Mouse (Mus musculus) neural tube, embryonic 13.5 days (tissue): Measurements from ENCODE around the gene Dnajb14. TPM values are rescaled to one million over a fixed set of nuclear protein-coding genes. Genes with fewer than 3 reads are reported as not detected.

Experiments
- ATAC-seq: fragments of 200-750 bp; cut with Nextera tagmentation; 2 replicates; pipeline ENCODE4 v1.8.0; 2017; ENCODE audit warnings: low read depth, mild to moderate bottlenecking, moderate TSS enrichment, moderate library complexity
- H3K27ac ChIP-seq: fragments of 300-500 bp; sonication (generic); replicated peaks from 2 replicates; pipeline ENCODE4 v1.5.1; 2015; ENCODE audit warnings: moderate library complexity, mild to moderate bottlenecking, inconsistent platforms
- H3K27me3 ChIP-seq: fragments of 300-500 bp; sonication (generic); 2 replicates; pipeline ENCODE4 v1.6.1; 2015; ENCODE audit warnings: mild to moderate bottlenecking, inconsistent platforms
- H3K36me3 ChIP-seq: fragments of 300-500 bp; sonication (generic); 2 replicates; pipeline ENCODE4 v1.6.1; 2015; ENCODE audit warnings: mild to moderate bottlenecking, inconsistent platforms
- H3K4me1 ChIP-seq: fragments of 300-500 bp; sonication (generic); replicated peaks from 2 replicates; pipeline ENCODE4 v1.6.1; 2015; ENCODE audit warnings: inconsistent platforms
- H3K4me2 ChIP-seq: fragments of 300-500 bp; sonication (generic); 2 replicates; pipeline ENCODE4 v1.6.1; 2015; ENCODE audit warnings: inconsistent platforms, mild to moderate bottlenecking, moderate library complexity
- H3K4me3 ChIP-seq: fragments of 300-500 bp; sonication (generic); 2 replicates; pipeline ENCODE4 v1.5.1; 2015; ENCODE audit warnings: mild to moderate bottlenecking, inconsistent platforms
- H3K9ac ChIP-seq: fragments of 300-500 bp; sonication (generic); 2 replicates; pipeline ENCODE4 v1.6.1; 2015; ENCODE audit warnings: moderate library complexity, mild to moderate bottlenecking, inconsistent platforms
- H3K9me3 ChIP-seq: fragments of 300-500 bp; sonication (generic); 2 replicates; pipeline ENCODE4 v1.6.1; 2016; ENCODE audit warnings: inconsistent platforms
- WGBS: fragments of 180-500 bp; shearing (Covaris S2); methylation state at CpG from one replicate; pipeline ENCODE4 v1.1.7; 2015; 5-methylcytosine and 5-hydroxymethylcytosine counted together
- polyA plus RNA-seq: library from polyadenylated mRNA; unstranded; fragments of >200 nt; fragmentation: Nextera tagmentation; extraction: Ambion mirVana; gene quantifications from 2 replicates; pipeline ENCODE4 v1.2.1, GENCODE M21; 2015

Dnajb14 gene
- polyA plus RNA-seq: 12.9 and 13.0 TPM in 2 replicates

DNA sequence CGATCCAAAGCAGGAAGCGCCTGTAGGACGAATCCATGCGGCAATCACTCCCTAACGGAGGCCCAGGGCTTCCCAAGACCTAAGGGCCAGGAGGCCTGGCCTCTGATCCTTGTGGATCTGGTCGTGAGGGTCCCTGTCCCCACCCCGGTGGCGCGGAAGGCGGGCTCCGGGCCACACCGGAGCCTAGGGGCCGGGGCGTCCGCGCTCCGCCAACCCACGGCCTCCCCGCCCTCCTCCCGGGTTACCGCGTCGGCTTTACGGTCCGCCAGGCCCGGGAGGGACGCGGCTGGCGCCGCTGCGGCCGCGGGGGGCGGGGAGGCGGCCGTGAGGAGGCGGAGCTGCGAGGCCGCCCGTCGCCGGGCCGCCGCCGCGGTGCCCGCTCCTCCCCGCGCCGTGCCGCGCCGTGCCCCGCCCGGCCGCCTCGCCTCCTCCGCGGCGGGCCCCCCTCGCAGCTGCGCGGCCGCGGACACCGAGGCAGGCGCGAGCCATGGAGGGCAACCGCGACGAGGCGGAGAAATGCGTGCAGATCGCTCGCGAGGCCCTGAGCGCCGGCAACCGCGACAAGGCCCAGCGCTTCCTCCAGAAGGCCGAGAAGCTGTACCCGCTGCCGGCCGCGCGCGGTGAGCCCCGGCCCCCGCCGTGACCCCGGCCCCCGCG is at the start of gene Dnajb14:
TSS of gene Dnajb14 (plus strand) at position 239 of the 657 bp plus-strand sequence.
- 0 out of 2 replicates have a peak, but pooled peaks cover 3% of the 10 kb centered on the region for H3K36me3 ChIP-seq
- peaks cover 34% of the 10 kb centered on the region for H3K4me1 ChIP-seq
- peak; percentile 8; the same call in 1 of the 2 replicates for ATAC-seq
- under 1% methylated on average over 85 of the region's 94 CpGs for WGBS
- no peaks in the 10 kb centered on the region for H3K27me3 ChIP-seq
- H3K9me3 ChIP-seq: no peaks in the 10 kb centered on the region
- peak within 1 kb of the TSS; percentile 80 for H3K4me2 ChIP-seq
- H3K9ac ChIP-seq: peak within 1 kb of the TSS; percentile 99
- peak within 1 kb of the TSS; percentile 90 for H3K4me3 ChIP-seq
- H3K27ac ChIP-seq: peak within 1 kb of the TSS; percentile 99

DNA sequence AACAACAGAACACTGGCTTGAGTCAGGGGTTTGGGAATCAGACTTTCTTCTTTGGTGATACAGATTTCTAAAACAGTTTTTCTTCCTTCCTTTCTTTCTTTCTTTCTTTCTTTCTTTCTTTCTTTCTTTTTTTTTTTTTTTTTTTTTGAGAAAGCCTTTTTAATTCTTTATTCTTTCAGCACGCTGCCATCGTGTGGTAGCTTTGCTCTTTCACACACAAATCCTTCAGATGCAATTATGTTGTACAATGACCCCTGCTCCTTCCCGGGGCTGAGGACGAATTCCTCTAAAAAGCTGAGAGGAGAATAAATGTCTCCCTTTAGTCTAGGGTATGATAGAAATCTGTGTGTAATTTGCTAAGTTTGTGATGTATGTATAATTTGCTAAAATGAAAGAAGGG is 48.8 kb upstream of the Dnajb14 start:
- Histone ChIP-seq H3K27ac (no peak overlapping the region), H3K4me1 (no peaks in the 10 kb centered on the region), H3K9me3 (no peaks in the 10 kb centered on the region), H3K36me3 (no peaks in the 10 kb centered on the region), H3K9ac (no peak overlapping the region), H3K27me3 (no peaks in the 10 kb centered on the region), H3K4me2 (no peak overlapping the region), H3K4me3 (no peak overlapping the region)
- no peak for ATAC-seq
- 7% methylated on average over 4 of the region's 4 CpGs for WGBS

DNA sequence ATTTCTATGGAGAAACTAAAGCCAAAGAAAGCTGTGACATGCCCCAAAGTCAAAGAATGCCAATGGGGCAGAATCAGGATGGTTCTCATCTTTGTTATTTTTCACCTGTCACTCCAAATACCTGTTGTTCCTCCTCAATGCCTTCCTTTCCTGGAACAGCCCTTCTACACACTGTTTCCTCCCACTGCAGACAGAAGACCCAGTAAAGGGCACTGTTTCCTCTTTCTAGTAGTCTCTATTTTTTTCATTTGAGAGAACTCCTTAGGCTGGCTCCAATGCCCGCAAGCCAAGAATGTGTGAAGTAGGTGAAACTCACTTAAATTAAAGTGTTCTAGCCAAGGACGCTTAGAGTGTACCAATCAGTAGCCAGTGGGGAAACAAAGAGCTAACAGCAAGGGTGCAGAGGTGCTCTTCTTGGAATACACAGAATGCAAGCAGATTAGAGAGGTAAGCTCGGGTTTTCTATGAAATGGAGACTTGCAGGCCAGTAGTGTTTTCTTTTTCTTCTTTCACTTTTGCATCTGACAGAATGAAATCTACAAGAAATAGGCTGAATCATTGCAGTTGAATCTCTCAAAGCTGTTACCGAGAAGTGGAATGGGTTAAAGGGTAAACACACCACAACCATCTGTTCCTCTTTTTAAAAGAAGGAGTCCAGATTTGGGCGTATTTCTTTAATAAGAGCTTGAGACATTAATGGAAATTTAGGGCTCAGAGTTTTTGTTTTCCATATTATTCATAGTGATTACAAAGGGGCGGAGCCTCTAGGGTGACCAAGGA is 46.6 kb upstream of the Dnajb14 start:
- no peak overlapping the region for H3K9ac ChIP-seq
- H3K36me3 ChIP-seq: no peaks in the 10 kb centered on the region
- no peaks in the 10 kb centered on the region; the same call in 1 of the 2 replicates for H3K9me3 ChIP-seq
- no peaks in the 10 kb centered on the region for H3K4me1 ChIP-seq
- no peak overlapping the region for H3K27ac ChIP-seq
- no peak for ATAC-seq
- no peak overlapping the region for H3K4me2 ChIP-seq
- whole genome bisulfite sequencing: 84% methylated on average over 6 of the region's 6 CpGs
- no peaks in the 10 kb centered on the region for H3K27me3 ChIP-seq
- no peak overlapping the region for H3K4me3 ChIP-seq

DNA sequence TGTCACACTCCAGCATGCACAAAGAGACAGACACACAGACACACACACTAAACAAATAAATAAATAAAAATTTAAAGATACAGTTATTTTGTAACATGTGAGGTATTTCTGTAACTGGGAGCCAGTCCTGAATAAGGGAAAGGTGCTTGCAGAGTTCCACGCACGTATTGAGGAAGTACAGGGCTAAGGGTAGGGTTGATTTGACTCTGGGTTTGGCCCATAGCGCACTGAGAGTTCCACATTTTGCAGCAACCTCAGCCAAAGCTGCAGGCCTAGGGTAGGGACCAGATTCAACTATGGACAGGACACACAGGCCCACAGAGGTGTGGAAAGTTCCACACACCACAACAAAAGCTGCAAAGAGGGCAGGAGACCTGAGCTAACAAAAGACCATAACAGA is 44.2 kb upstream of the Dnajb14 start:
- no peak for ATAC-seq
- 96% methylated on average over 3 of the region's 3 CpGs for WGBS

DNA sequence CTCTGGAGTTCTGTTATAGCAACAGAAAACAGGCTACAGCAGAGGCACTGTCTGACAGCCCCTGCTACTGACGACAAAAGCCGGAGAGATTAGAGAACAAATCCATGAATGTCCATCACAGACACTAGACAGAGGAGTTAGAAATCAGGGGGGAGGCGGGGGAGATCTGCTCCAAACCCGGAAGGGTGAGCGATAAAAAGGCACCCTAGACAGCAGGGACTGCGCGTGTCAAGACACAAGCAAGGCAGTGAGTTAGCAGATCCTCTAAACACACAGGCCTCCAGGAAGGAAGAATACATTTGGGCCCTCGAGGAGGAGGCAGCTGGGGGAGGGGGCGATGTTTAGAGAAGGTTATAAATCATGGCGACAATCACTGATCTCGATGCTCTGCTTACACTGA is 39.8 kb upstream of the Dnajb14 start:
- WGBS: 15% methylated on average over 11 of the region's 11 CpGs
- Histone ChIP-seq H3K27ac (peak overlapping the region; percentile 69), H3K9ac (0 out of 2 replicates have a peak overlapping the region, but pooled peaks have one; percentile 12), H3K4me3 (no peak overlapping the region), H3K9me3 (no peaks in the 10 kb centered on the region; the same call in 1 of the 2 replicates), H3K36me3 (no peaks in the 10 kb centered on the region), H3K4me1 (peaks cover 12% of the 10 kb centered on the region), H3K4me2 (peak overlapping the region; percentile 25), H3K27me3 (no peaks in the 10 kb centered on the region)
- ATAC-seq: peak; percentile 76

More for the DNA sequence above, 44.2 kb upstream of the Dnajb14 start:
- Histone ChIP-seq H3K9me3 (no peaks in the 10 kb centered on the region; the same call in 1 of the 2 replicates), H3K36me3 (no peaks in the 10 kb centered on the region), H3K4me1 (peaks cover 12% of the 10 kb centered on the region), H3K27me3 (no peaks in the 10 kb centered on the region), H3K9ac (no peak overlapping the region), H3K4me3 (no peak overlapping the region), H3K27ac (no peak overlapping the region), H3K4me2 (no peak overlapping the region)

DNA sequence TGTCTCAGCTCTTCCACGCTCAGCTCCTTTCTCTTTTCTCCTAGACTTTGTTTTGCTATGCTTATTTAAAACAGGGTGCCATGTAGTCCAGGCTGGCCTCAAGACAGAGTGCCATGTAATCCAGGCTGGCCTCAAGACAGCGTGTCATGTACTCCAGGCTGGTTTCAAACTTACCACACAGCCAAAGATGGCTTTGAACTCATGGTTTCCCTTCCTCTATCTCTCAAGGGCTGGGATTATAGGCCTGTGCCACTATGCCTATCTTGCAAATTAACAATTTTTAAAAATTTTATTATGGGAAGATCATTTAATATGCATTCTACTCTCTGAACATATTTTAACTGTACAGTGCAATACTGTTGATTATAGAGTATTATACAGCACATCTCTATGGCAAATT is 36.3 kb upstream of the Dnajb14 start:
- H3K4me1 ChIP-seq: peaks cover 17% of the 10 kb centered on the region
- H3K27me3 ChIP-seq: no peaks in the 10 kb centered on the region
- H3K27ac ChIP-seq: no peak overlapping the region
- H3K36me3 ChIP-seq: no peaks in the 10 kb centered on the region
- H3K9me3 ChIP-seq: no peaks in the 10 kb centered on the region
- no peak for ATAC-seq
- WGBS: 95% methylated on average over 2 of the region's 2 CpGs
- no peak overlapping the region for H3K4me3 ChIP-seq
- no peak overlapping the region for H3K4me2 ChIP-seq
- no peak overlapping the region for H3K9ac ChIP-seq

DNA sequence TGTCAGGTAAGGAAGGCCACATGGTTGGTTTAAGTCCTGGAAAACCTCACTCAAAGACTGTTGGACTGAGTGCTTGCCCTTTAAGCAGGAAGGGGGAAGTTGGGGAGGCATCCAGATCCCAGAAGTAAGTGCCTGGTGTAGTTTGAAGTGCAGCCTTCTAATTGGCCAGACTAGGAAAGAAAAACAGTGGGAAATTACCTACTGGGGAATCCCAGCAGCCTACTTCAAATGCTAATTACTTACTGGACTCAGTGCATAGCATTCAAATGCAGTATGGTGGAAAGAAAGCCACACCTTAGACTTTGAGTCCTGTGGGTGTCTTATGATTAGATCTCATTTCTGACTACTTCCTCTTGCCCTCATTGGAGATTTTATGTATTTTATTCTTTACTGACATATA is 34.3 kb upstream of the Dnajb14 start:
- no peak overlapping the region for H3K4me2 ChIP-seq
- H3K27me3 ChIP-seq: no peaks in the 10 kb centered on the region
- H3K27ac ChIP-seq: no peak overlapping the region
- no peaks in the 10 kb centered on the region for H3K9me3 ChIP-seq
- no peak overlapping the region for H3K9ac ChIP-seq
- no peaks in the 10 kb centered on the region for H3K36me3 ChIP-seq
- ATAC-seq: no peak
- peaks cover 5% of the 10 kb centered on the region; the same call in 1 of the 2 replicates for H3K4me1 ChIP-seq
- no peak overlapping the region for H3K4me3 ChIP-seq

DNA sequence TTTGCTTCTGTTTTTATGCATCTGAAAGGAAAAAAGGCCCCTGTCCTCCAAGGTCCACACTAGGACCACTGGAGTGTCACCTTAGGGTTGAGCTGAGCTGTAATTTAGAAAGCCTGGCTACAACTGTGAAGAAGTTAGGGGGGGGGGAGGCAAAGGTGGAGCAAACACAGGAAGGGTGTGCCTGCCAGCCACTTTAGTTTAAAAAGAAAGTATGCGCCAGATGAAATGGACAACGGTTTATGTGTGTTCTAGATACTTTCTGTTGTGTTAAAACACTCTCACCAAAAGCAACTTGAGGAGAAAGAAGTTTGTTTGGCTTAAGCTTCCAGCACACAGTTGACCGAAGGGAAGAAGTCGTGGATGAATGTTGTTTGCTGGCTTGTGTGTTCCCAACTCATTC is 33.8 kb upstream of the Dnajb14 start:
- Histone ChIP-seq H3K4me3 (no peak overlapping the region), H3K36me3 (no peaks in the 10 kb centered on the region), H3K27ac (no peak overlapping the region), H3K4me1 (peaks cover 5% of the 10 kb centered on the region; the same call in 1 of the 2 replicates), H3K9ac (no peak overlapping the region), H3K9me3 (no peaks in the 10 kb centered on the region), H3K27me3 (no peaks in the 10 kb centered on the region), H3K4me2 (no peak overlapping the region)
- no peak for ATAC-seq
- 80% methylated on average over 4 of the region's 4 CpGs for WGBS

DNA sequence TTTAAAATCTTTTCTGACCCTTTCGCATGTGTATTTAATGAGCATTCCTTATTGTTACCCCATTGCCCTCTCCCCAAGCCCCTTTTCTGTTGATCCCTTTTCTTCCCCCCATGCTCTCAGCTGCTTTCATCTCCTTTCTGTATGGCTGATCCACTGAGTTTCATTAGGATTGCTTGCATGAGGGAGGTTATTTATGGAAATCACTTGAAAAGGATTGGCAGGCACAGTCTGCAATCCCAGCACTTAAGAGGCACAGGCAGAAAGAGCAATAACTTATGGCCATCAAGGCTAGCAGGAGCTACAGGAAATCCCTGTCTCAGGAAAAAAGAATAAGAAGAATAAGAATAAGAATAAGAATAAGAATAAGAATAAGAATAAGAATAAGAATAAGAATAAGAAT is 30.9 kb upstream of the Dnajb14 start:
- 68% methylated on average over 1 of the region's 1 CpGs for WGBS
- no peaks in the 10 kb centered on the region for H3K27me3 ChIP-seq
- H3K36me3 ChIP-seq: no peaks in the 10 kb centered on the region

DNA sequence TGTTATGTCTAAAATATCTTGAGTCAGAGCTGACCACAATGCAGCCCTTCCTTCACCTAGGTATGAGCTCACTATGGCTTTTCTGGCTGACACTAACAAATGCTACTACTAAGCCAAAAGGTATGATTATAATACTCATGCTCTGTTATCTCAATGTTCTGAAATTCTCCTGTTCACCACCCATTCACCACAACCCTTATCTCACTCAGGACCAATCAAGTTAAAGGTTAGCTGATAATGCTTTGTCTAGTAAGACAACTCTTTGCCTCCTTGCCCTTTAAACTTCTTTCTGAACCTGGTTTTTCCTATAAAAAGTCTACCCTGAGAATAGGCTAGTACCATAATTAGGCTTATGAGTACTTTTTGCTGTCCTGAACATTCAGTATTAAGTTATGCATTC is 29.3 kb upstream of the Dnajb14 start:
- H3K36me3 ChIP-seq: no peaks in the 10 kb centered on the region
- H3K9ac ChIP-seq: no peak overlapping the region
- H3K4me3 ChIP-seq: no peak overlapping the region
- H3K4me2 ChIP-seq: no peak overlapping the region
- H3K9me3 ChIP-seq: no peaks in the 10 kb centered on the region
- H3K27ac ChIP-seq: no peak overlapping the region
- peaks cover under 1% of the 10 kb centered on the region; the same call in 1 of the 2 replicates for H3K4me1 ChIP-seq
- ATAC-seq: no peak
- H3K27me3 ChIP-seq: no peaks in the 10 kb centered on the region

More for the DNA sequence above, 30.9 kb upstream of the Dnajb14 start:
- Histone ChIP-seq H3K9ac (no peak overlapping the region), H3K4me2 (no peak overlapping the region), H3K27ac (no peak overlapping the region), H3K9me3 (no peaks in the 10 kb centered on the region), H3K4me1 (peaks cover 5% of the 10 kb centered on the region; the same call in 1 of the 2 replicates), H3K4me3 (no peak overlapping the region)
- ATAC-seq: no peak; the same call in 1 of the 2 replicates

DNA sequence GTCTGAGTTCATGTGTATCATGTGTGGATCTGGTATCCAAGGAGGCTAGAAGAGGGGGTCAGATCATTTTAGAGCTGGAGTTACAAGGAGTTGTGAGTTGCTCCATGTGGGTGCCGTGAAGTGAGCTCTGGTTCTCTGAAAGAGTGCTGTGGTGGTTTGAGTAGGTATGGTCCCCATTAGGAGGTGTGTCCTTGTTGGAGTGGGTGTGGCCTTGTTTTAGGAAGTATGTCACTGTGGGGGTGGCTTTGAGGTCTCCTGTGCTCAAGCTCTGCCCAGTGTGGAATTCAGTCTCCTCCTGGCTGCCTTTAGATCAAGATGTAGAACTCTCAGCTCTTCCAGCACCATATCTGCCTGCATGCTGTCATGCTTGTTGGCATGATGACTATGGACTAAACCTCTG is 24.5 kb upstream of the Dnajb14 start:
- H3K9me3 ChIP-seq: no peaks in the 10 kb centered on the region
- no peak overlapping the region for H3K9ac ChIP-seq
- no peak overlapping the region for H3K27ac ChIP-seq
- no peaks in the 10 kb centered on the region for H3K36me3 ChIP-seq
- H3K4me3 ChIP-seq: no peak overlapping the region
- ATAC-seq: no peak
- H3K4me1 ChIP-seq: no peaks in the 10 kb centered on the region
- H3K27me3 ChIP-seq: no peaks in the 10 kb centered on the region
- no peak overlapping the region for H3K4me2 ChIP-seq
- 97% methylated on average over 1 of the region's 1 CpGs for WGBS

DNA sequence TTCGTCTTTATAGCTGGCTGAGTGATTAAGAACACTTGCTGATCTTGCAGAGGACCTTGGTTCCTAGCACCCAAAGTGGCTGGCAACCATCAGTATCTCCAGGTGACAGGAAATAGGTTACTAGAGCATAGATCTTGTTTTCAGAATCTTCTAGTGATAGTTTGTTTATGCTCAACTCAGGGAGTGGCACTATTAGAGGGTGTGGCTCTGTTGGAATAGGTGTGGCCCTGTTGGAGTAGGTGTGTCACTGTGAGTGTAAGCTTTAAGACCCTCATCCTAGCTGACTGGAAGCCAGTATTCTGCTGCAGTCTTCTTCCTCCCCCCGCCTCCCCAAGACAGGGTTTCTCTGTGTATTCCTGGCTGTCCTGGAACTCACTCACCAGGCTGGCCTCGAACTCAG is 23.2 kb upstream of the Dnajb14 start:
- no peak for ATAC-seq
- Histone ChIP-seq H3K27ac (no peak overlapping the region), H3K36me3 (no peaks in the 10 kb centered on the region), H3K27me3 (no peaks in the 10 kb centered on the region), H3K4me1 (no peaks in the 10 kb centered on the region), H3K9me3 (no peaks in the 10 kb centered on the region), H3K4me2 (no peak overlapping the region), H3K9ac (no peak overlapping the region), H3K4me3 (no peak overlapping the region)
- WGBS: 89% methylated on average over 3 of the region's 3 CpGs
